Mouse (Mus musculus) kidney, adult 18-20 months (tissue): ENCODE data around the gene Tmcc1.
"Not testable (repeated sequence)": the region's sequence is repeated elsewhere in the genome, so short reads cannot be mapped to it uniquely, and the experiment has no call there.

Experiments
- DNase-seq: peaks from one replicate; pipeline ENCODE4 v3.0.0; 2021

Tmcc1 gene

GRCm38 (mm10) chr6:116193394-116194393 lies at the start of gene Tmcc1:
TSS of gene Tmcc1 (minus strand) at chr6:116193486.
- DNase-seq = peak; percentile 99

GRCm38 (mm10) chr6:116240371-116240770 lies 47.1 kb upstream of the Tmcc1 start:
- no peak for DNase-seq

- DNase-seq = no peak
Measured at GRCm38 (mm10) chr6:116238083-116238482, 44.8 kb upstream of the Tmcc1 start.

- no peak for DNase-seq
Measured at GRCm38 (mm10) chr6:116235336-116235735, 42.0 kb upstream of the Tmcc1 start.

- not testable (repeated sequence) for DNase-seq
Measured at GRCm38 (mm10) chr6:116234821-116235220, 41.5 kb upstream of the Tmcc1 start.

- peak; percentile 69 for DNase-seq
Measured at GRCm38 (mm10) chr6:116228785-116229525, 35.7 kb upstream of the Tmcc1 start.

GRCm38 (mm10) chr6:116227767-116228166 lies 34.5 kb upstream of the Tmcc1 start:
- DNase-seq = peak; percentile 10

- DNase-seq = peak; percentile 97
Measured at GRCm38 (mm10) chr6:116207729-116208534, 14.6 kb upstream of the Tmcc1 start, which contains the start of gene Washc2. TSS of gene Washc2 (plus strand) at chr6:116208038.

- no peak for DNase-seq
Measured at GRCm38 (mm10) chr6:116199682-116200081, 6.4 kb upstream of the Tmcc1 start.

GRCm38 (mm10) chr6:116198173-116198572 lies 4.9 kb upstream of the Tmcc1 start:
- DNase-seq = no peak

- DNase-seq = no peak
Measured at GRCm38 (mm10) chr6:116195811-116196210, 2.5 kb upstream of the Tmcc1 start.

GRCm38 (mm10) chr6:116192809-116193311 lies 426 bp downstream of the Tmcc1 start:
- DNase-seq = no peak

- no peak for DNase-seq
Measured at GRCm38 (mm10) chr6:116189417-116189816, 3.9 kb downstream of the Tmcc1 start.

GRCm38 (mm10) chr6:116186485-116186884 lies 6.8 kb downstream of the Tmcc1 start:
- no peak for DNase-seq

- DNase-seq = no peak
Measured at GRCm38 (mm10) chr6:116183509-116183908, 9.8 kb downstream of the Tmcc1 start.

- no peak for DNase-seq
Measured at GRCm38 (mm10) chr6:116180731-116181130, 12.6 kb downstream of the Tmcc1 start.

GRCm38 (mm10) chr6:116178376-116178775 lies 14.9 kb downstream of the Tmcc1 start:
- DNase-seq = no peak

GRCm38 (mm10) chr6:116173511-116174099 lies 19.7 kb downstream of the Tmcc1 start:
- DNase-seq = not testable (repeated sequence)

GRCm38 (mm10) chr6:116166383-116166782 lies 26.9 kb downstream of the Tmcc1 start:
- no peak for DNase-seq

- no peak for DNase-seq
Measured at GRCm38 (mm10) chr6:116154854-116155624, 38.2 kb downstream of the Tmcc1 start.

GRCm38 (mm10) chr6:116147386-116147785 lies 45.9 kb downstream of the Tmcc1 start:
- no peak for DNase-seq
